Mouse (Mus musculus): ENCODE measurements around the gene Ttll4. TPM values are rescaled to one million over a fixed set of nuclear protein-coding genes. Genes with fewer than 3 reads are reported as not detected.

The Ttll4 gene
- total RNA-seq, 4 experiments from 2014 or later: 19.3 to 22.4 (median 20.5) TPM

- DNase-seq (ENCODE audit: low spot score in 2 of 2): no peak
These were observed 90.6 kb downstream of the Ttll4 start for GRCm38 (mm10) chr1:74752150-74752549.

GRCm38 (mm10) chr1:74752833-74753232 lies 91.3 kb downstream of the Ttll4 start:
- DNase-seq (ENCODE audit: low spot score in 2 of 2): no peak

Other genes starting within 250 kb of the Ttll4 start
- gene Cnot9, start 155.7 kb upstream of the Ttll4 start, total RNA-seq (2022): 10 to 100 TPM; 22.3 to 25.7 (median 24.0) TPM
- gene Plcd4, start 118.9 kb upstream of the Ttll4 start, total RNA-seq (2022): 10 to 100 TPM; 11.3 to 14.4 (median 12.8) TPM
- 10 to 100 TPM; 22.2 to 26.1 (median 22.4) TPM for gene Usp37, start 117.5 kb upstream of the Ttll4 start, total RNA-seq (2022)
- gene Zfp142, start 73.5 kb upstream of the Ttll4 start, total RNA-seq (2022): 10 to 100 TPM; 31.2 to 34.2 (median 32.2) TPM
- gene Bcs1l, start 73.5 kb upstream of the Ttll4 start, total RNA-seq (2022): 10 to 100 TPM; 18.5 to 22.5 (median 22.1) TPM
- gene Rnf25, start 60.3 kb upstream of the Ttll4 start, total RNA-seq (2022): 10 to 100 TPM; 63.6 to 68.4 (median 65.9) TPM
- gene Stk36, start 60.3 kb upstream of the Ttll4 start, total RNA-seq (2022): 1 to 10 TPM; 3.4 to 7.4 (median 5.8) TPM
- gene Cyp27a1, start 51.8 kb downstream of the Ttll4 start, total RNA-seq (2022): 1 to 10 TPM; 6.5 to 8.5 (median 7.8) TPM
- under 1 TPM; 0.13 to 0.64 (median 0.48) TPM for gene Prkag3, start 87.5 kb downstream of the Ttll4 start, total RNA-seq (2022)
- 1 to 10 TPM; 2.4 to 3.7 (median 2.5) TPM for gene Wnt6, start 110.1 kb downstream of the Ttll4 start, total RNA-seq (2022)
- gene Wnt10a, start 129.8 kb downstream of the Ttll4 start, total RNA-seq (2022): 10 to 100 TPM; 11.0 to 11.8 (median 11.2) TPM
- gene Cdk5r2, start 193.2 kb downstream of the Ttll4 start, total RNA-seq (2022): 100 to 1,000 TPM; 264 to 303 (median 291) TPM
- gene Fev, start 223.7 kb downstream of the Ttll4 start, total RNA-seq (2022): under 1 TPM in 1 of 4 experiments, not detected in 3; 0.37 TPM
- under 1 TPM in 1 of 4 experiments, not detected in 3; 0.58 TPM for gene Cryba2, start 231.4 kb downstream of the Ttll4 start, total RNA-seq (2022)

Measured in left cerebral cortex, adult 8-10 months (tissue).